ENCODE assay signal across 11 mouse cellular contexts in the genomic region with DNA sequence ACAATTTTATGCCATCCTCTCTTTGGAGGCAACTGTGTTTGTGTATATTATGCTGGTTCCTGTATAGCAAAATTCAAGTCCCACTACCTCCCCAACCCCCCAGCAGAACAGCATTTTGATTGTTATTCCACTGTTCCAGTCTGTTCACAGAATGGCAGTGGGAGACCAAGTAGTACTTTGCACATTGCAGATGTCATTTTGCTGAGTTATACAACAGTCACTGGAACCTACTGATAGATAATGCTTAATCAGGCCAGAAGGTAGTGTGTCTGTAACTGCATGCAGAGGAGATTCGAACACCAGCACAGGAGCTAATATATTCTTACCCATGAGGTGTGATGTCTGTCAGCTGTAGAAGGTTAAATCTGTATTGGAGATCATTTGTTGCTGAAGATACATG. TPM values are rescaled to one million over a fixed set of nuclear protein-coding genes. Genes with fewer than 3 reads are reported as not detected.
DNase-seq lines count a peak whose midpoint lies in the region; ATAC-seq and TF ChIP-seq lines count a peak whose summit lies in the region.
"Had no signal": no experiment of that assay in that cellular context is flagged by ENCODE, and none has a peak within 500 bp of the region (broad histone marks: within the 10 kb centered on the region; RNA-seq: fewer than 3 reads in every experiment).

No protein-coding gene starts in this region.

- peak overlapping the region; percentile 77 for H3K27ac ChIP-seq in heart, embryonic 13.5 days (replicated peaks)
- H3K27ac ChIP-seq in kidney, postnatal 0 days: peak overlapping the region; percentile 68
- H3K27ac ChIP-seq in ES-E14 (ENCODE audit: insufficient read depth, low read depth, low read length, poor library complexity, severe bottlenecking): peak overlapping the region; percentile 5; the same call in 1 of the 2 replicates
- no peak overlapping the region for H3K27ac ChIP-seq in liver, embryonic 16.5 days (ENCODE audit: low read length)

- no peaks in the 10 kb centered on the region for H3K27me3 ChIP-seq in heart, embryonic 13.5 days (replicated peaks)
- no peaks in the 10 kb centered on the region for H3K27me3 ChIP-seq in kidney, postnatal 0 days (ENCODE audit: insufficient read depth, low read length)
- no peaks in the 10 kb centered on the region for H3K27me3 ChIP-seq in liver, embryonic 16.5 days (ENCODE audit: control insufficient read depth, insufficient read depth, low read depth, low read length)
- H3K27me3 ChIP-seq: neural tube, embryonic 15.5 days had no signal

- peak overlapping the region; percentile 36 for H3K4me2 ChIP-seq in heart, embryonic 13.5 days
- no peak overlapping the region for H3K4me2 ChIP-seq in kidney, postnatal 0 days (ENCODE audit: low read length)
- H3K4me2 ChIP-seq in liver, embryonic 16.5 days (ENCODE audit: low read depth, low read length): no peak overlapping the region

- H3K36me3 ChIP-seq in heart, embryonic 13.5 days: no peaks in the 10 kb centered on the region
- H3K36me3 ChIP-seq in kidney, postnatal 0 days (ENCODE audit: insufficient read depth, low read length): no peaks in the 10 kb centered on the region
- H3K36me3 ChIP-seq in ES-E14 (ENCODE audit: control insufficient read depth, insufficient read depth, low read length, poor library complexity, severe bottlenecking): no peaks in the 10 kb centered on the region
- H3K36me3 ChIP-seq in liver, embryonic 16.5 days (ENCODE audit: control insufficient read depth, insufficient read depth): no peaks in the 10 kb centered on the region
- H3K36me3 ChIP-seq: neural tube, embryonic 15.5 days had no signal

- H3K9ac ChIP-seq in heart, embryonic 13.5 days: 0 out of 2 replicates have a peak overlapping the region, but pooled peaks have one; percentile 33
- H3K9ac ChIP-seq in kidney, postnatal 0 days (ENCODE audit: low read depth, low read length): no peak overlapping the region
- H3K9ac ChIP-seq in ES-E14 (ENCODE audit: insufficient read depth, low read depth, low read length, poor library complexity, severe bottlenecking): no peak overlapping the region
- no peak overlapping the region for H3K9ac ChIP-seq in liver, embryonic 16.5 days (ENCODE audit: low read depth, low read length)
- H3K9ac ChIP-seq: neural tube, embryonic 15.5 days had no signal

- ATAC-seq in heart, embryonic 13.5 days (ENCODE audit: extremely low read depth, insufficient number of reproducible peaks, low FRiP score, low TSS enrichment): no peak
- no peak for ATAC-seq in kidney, postnatal 0 days (replicated peaks; ENCODE audit: low FRiP score, low read depth)
- peak; percentile 23; the same call in 1 of the 2 replicates for ATAC-seq in liver, embryonic 16.5 days (ENCODE audit: low read depth)
- ATAC-seq: midbrain, embryonic 16.5 days had no signal

- WGBS in heart, embryonic 13.5 days: 47% methylated on average over 1 of the region's 1 CpGs
- 68% methylated on average over 1 of the region's 1 CpGs for WGBS in kidney, postnatal 0 days
- WGBS in liver, embryonic 16.5 days (ENCODE audit: insufficient replicate concordance): 30% methylated on average over 1 of the region's 1 CpGs

- no peak for DNase-seq in heart, adult 11 months
- DNase-seq in kidney, postnatal 0 days (ENCODE audit: low spot score): no peak
- DNase-seq in kidney, adult 8-10 months: no peak
- DNase-seq in ES-E14 (ENCODE audit: low read depth, low spot score): no peak
- DNase-seq in urinary bladder, postnatal 14 days (ENCODE audit: low spot score): no peak
- DNase-seq in spleen, adult 18-20 months: no peak
- DNase-seq: cerebellum, adult 18-20 months had no signal

- in situ Hi-C loops in ES-E14 (cut with MboI; ENCODE audit: low sequenced_read_pairs in 2 of 2, unreplicated experiment in 2 of 2): no loop called here

- H3K9me3 ChIP-seq in heart, embryonic 13.5 days: no peaks in the 10 kb centered on the region
- H3K9me3 ChIP-seq in kidney, postnatal 0 days (replicated peaks; ENCODE audit: low read length): no peaks in the 10 kb centered on the region
- H3K9me3 ChIP-seq in ES-E14 (ENCODE audit: control insufficient read depth, insufficient read depth, low read depth, low read length): no peaks in the 10 kb centered on the region
- no peaks in the 10 kb centered on the region for H3K9me3 ChIP-seq in liver, embryonic 16.5 days (replicated peaks; ENCODE audit: control insufficient read depth, low read length)
- H3K9me3 ChIP-seq: neural tube, embryonic 15.5 days had no signal

- no peak for TF ChIP-seq CTCF in kidney, postnatal 0 days (IDR thresholded peaks at IDR 0.05; ENCODE audit: low read depth)

- H3K4me3 ChIP-seq in heart, embryonic 13.5 days: no peak overlapping the region
- no peak overlapping the region for H3K4me3 ChIP-seq in kidney, postnatal 0 days (replicated peaks; ENCODE audit: low read depth, low read length)
- no peak overlapping the region for H3K4me3 ChIP-seq in ES-E14 (ENCODE audit: insufficient read depth in 1 of 2, low read depth in 1 of 2, low read length in 2 of 2, poor library complexity in 1 of 2, severe bottlenecking in 1 of 2)
- no peak overlapping the region for H3K4me3 ChIP-seq in liver, embryonic 16.5 days (ENCODE audit: low read depth, low read length)
- H3K4me3 ChIP-seq: neural tube, embryonic 15.5 days had no signal

- peaks cover 94% of the 10 kb centered on the region for H3K4me1 ChIP-seq in heart, embryonic 13.5 days
- H3K4me1 ChIP-seq in kidney, postnatal 0 days (replicated peaks; ENCODE audit: insufficient read depth, low read length): peaks cover 38% of the 10 kb centered on the region
- peaks cover 9 to 23% of the 10 kb centered on the region in 2 experiments; a peak in 3 of 4 replicates for H3K4me1 ChIP-seq in ES-E14 (ENCODE audit: control insufficient read depth in 2 of 2, insufficient read depth in 2 of 2, low read length in 2 of 2, poor library complexity in 1 of 2)
- peaks cover 47% of the 10 kb centered on the region for H3K4me1 ChIP-seq in liver, embryonic 16.5 days (ENCODE audit: control insufficient read depth, low read depth, low read length)

TF ChIP-seq in ES-E14, 5 proteins besides CTCF, POLR2A, EP300 and RAD21:
- TF ChIP-seq CHD2 (IDR thresholded peaks at IDR 0.05; ENCODE audit: low read depth, low read length) (no peak), HCFC1 (IDR thresholded peaks at IDR 0.05; ENCODE audit: borderline replicate concordance, insufficient read depth, low read length) (no peak), MAFK (IDR thresholded peaks at IDR 0.05; ENCODE audit: insufficient read depth, low read depth, low read length) (no peak), ZC3H11A (IDR thresholded peaks at IDR 0.05; ENCODE audit: borderline replicate concordance, low read depth, low read length) (no peak), ZNF384 (IDR thresholded peaks at IDR 0.05; ENCODE audit: low read depth, low read length) (no peak)

RNA-seq across cellular contexts. Expression of a gene that starts 32.4 kb away (rescaled TPM):
- 6.7 and 7.2 TPM in 2 replicates for polyA plus RNA-seq in heart, embryonic 13.5 days (2015; fragmentation: Nextera tagmentation; extraction: Ambion mirVana)
- polyA plus RNA-seq in kidney, postnatal 0 days (2015; fragmentation: Nextera tagmentation; extraction: Ambion mirVana): 8.5 and 8.6 TPM in 2 replicates
- total RNA-seq in ES-E14 (2012; rRNA removed): 33.2 and 36.3 TPM in 2 replicates
- polyA plus RNA-seq in liver, embryonic 16.5 days (2015; fragmentation: Nextera tagmentation; extraction: Ambion mirVana): 4.0 TPM in 2 replicates
